Mouse (Mus musculus): Measurements from ENCODE around the gene Plbd2. TPM values are rescaled to one million over a fixed set of nuclear protein-coding genes. Genes with fewer than 3 reads are reported as not detected.

The Plbd2 gene
- polyA plus RNA-seq, 1 experiment = 35.6 TPM

DNA sequence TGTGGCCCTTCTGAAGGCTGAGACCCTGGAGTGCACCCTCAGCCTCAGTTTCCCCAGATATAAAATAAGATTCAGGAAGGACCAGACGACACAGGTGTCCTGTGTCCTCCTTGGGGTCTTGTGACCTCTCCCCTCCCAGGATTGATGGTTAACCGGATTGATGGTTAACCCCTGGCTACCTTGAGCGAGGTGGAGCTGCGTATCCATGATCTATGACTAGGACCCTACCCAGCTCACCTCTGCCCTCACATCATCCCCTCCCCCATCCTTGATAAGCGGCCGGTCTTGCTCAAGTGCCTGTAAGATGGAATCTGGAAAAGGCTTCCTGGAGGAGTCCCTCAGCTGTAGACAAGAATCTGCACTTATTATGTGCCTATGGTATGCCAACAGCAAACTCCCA lies 34.6 kb downstream of the Plbd2 start:
- Histone ChIP-seq H3K27ac (ENCODE audit: insufficient read depth, low read length) (no peak overlapping the region), H3K27me3 (ENCODE audit: control insufficient read depth, insufficient read depth, low read length) (no peaks in the 10 kb centered on the region), H3K4me3 (ENCODE audit: extremely low read depth, insufficient read depth, insufficient read length) (no peak overlapping the region), H3K4me1 (ENCODE audit: control insufficient read depth, insufficient read depth, insufficient read length) (no peaks in the 10 kb centered on the region), H3K36me3 (ENCODE audit: control insufficient read depth, insufficient read depth, low read length) (no peaks in the 10 kb centered on the region)
- TF ChIP-seq CTCF (IDR thresholded peaks at IDR 0.05; ENCODE audit: extremely low read depth, insufficient read depth, insufficient read length, insufficient replicate concordance) = no peak
- no peak for TF ChIP-seq POLR2A (IDR thresholded peaks at IDR 0.05; ENCODE audit: low read depth, low read length)
- WGBS = 89% methylated on average over 6 of the region's 6 CpGs
- DNase-seq (ENCODE audit: low read depth in 1 of 2, low spot score in 2 of 2) = no peak

DNA sequence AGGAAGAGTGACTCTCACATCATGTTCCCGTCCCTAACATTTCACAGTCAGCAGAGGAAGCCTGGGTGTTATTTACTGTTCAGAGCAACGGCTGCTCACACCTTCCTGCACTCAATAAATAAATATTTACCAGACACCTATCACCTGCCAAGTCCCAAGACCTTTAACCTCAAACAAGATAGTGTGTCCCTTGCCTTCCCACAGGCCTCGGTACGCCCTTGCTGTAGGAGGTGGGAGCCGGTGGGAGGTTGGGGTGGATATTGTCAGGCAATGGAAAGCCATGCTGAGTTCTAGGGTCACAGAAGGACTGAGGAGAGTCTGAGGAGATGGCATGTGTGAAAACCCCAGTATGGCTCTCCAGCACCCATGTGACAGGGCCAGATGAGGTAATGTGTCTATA lies 35.1 kb downstream of the Plbd2 start:
- DNase-seq (ENCODE audit: low read depth in 1 of 2, low spot score in 2 of 2) = no peak
- no peaks in the 10 kb centered on the region for H3K36me3 ChIP-seq (ENCODE audit: control insufficient read depth, insufficient read depth, low read length)
- TF ChIP-seq POLR2A (IDR thresholded peaks at IDR 0.05; ENCODE audit: low read depth, low read length) = no peak
- H3K27me3 ChIP-seq (ENCODE audit: control insufficient read depth, insufficient read depth, low read length) = no peaks in the 10 kb centered on the region
- WGBS = 85% methylated on average over 5 of the region's 5 CpGs
- H3K4me1 ChIP-seq (ENCODE audit: control insufficient read depth, insufficient read depth, insufficient read length) = no peaks in the 10 kb centered on the region
- H3K27ac ChIP-seq (ENCODE audit: insufficient read depth, low read length) = no peak overlapping the region
- no peak overlapping the region for H3K4me3 ChIP-seq (ENCODE audit: extremely low read depth, insufficient read depth, insufficient read length)

DNA sequence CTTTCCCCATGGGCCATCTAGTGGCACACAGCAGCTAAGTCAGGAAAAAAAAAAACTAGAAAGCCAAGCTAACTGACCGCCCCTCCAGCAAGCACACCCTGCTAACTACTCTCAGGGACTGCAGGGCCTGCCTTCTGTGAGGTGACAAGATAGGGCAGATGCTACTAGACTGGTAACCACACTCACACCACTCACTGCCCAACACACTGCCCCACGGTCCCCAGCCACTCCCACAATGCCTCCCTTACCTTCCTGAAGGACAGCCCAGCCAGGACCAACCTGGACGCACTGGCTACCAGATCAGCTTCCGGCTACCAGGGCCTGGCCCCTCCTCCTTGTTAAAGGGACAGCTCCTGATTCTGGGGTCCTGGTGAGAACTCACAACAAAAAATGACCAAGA lies 36.4 kb downstream of the Plbd2 start:
- TF ChIP-seq CTCF (IDR thresholded peaks at IDR 0.05; ENCODE audit: extremely low read depth, insufficient read depth, insufficient read length, insufficient replicate concordance) = no peak
- TF ChIP-seq POLR2A (IDR thresholded peaks at IDR 0.05; ENCODE audit: low read depth, low read length) = no peak
- Histone ChIP-seq H3K4me3 (ENCODE audit: extremely low read depth, insufficient read depth, insufficient read length) (no peak overlapping the region), H3K36me3 (ENCODE audit: control insufficient read depth, insufficient read depth, low read length) (no peaks in the 10 kb centered on the region), H3K4me1 (ENCODE audit: control insufficient read depth, insufficient read depth, insufficient read length) (no peaks in the 10 kb centered on the region), H3K27me3 (ENCODE audit: control insufficient read depth, insufficient read depth, low read length) (no peaks in the 10 kb centered on the region), H3K27ac (ENCODE audit: insufficient read depth, low read length) (no peak overlapping the region)
- WGBS = 59% methylated on average over 4 of the region's 4 CpGs
- DNase-seq (ENCODE audit: low read depth in 1 of 2, low spot score in 2 of 2) = no peak

DNA sequence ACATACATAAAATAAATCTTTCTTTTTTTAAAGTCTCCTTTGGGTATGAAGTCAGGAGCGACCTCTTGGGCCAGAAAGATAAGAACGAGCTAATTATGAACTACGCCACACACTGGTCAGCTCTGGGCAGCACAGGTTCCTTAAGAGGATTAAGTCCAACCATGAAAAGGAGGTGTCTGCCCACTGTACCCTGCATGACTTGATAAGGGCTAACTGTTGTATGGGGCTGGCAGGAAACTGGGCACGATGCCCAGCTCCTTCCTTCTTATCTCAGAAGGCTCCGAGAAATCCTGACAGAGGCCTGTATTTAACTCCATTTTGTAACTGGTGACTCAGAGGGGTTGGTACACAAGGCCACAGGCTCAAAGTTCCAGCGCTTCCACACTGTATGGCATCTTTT lies 37.6 kb downstream of the Plbd2 start:
- DNase-seq (ENCODE audit: low read depth in 1 of 2, low spot score in 2 of 2) = no peak
- H3K4me1 ChIP-seq (ENCODE audit: control insufficient read depth, insufficient read depth, insufficient read length) = no peaks in the 10 kb centered on the region

DNA sequence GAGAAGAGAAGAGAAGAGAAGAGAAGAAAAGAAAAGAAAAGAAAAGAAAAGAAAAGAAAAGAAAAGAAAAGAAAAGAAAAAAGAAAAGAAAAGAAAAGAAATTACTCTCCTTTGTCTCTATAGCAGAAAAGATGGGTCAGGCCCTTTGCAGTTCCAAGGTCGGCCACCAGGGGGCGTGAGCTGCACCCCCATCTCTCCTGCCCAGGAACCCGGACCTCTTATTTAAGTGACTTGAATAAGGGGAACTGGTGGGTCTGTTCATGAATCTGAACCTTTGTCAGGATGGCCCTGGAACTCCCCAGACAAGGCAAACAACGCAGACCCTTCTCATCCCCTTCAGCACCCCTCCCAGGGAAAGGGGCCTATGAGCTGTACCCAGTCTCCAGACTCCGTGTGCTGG lies 38.4 kb downstream of the Plbd2 start:
- H3K27me3 ChIP-seq (ENCODE audit: control insufficient read depth, insufficient read depth, low read length) = no peaks in the 10 kb centered on the region
- H3K36me3 ChIP-seq (ENCODE audit: control insufficient read depth, insufficient read depth, low read length) = no peaks in the 10 kb centered on the region
- no peaks in the 10 kb centered on the region for H3K4me1 ChIP-seq (ENCODE audit: control insufficient read depth, insufficient read depth, insufficient read length)
- H3K27ac ChIP-seq (ENCODE audit: insufficient read depth, low read length) = no peak overlapping the region
- 42% methylated on average over 5 of the region's 5 CpGs for WGBS
- no peak overlapping the region for H3K4me3 ChIP-seq (ENCODE audit: extremely low read depth, insufficient read depth, insufficient read length)
- TF ChIP-seq CTCF (IDR thresholded peaks at IDR 0.05; ENCODE audit: extremely low read depth, insufficient read depth, insufficient read length, insufficient replicate concordance) (peak; percentile 76), POLR2A (IDR thresholded peaks at IDR 0.05; ENCODE audit: low read depth, low read length) (no peak)
- peak in 1 of 2 experiments; percentile 26 for DNase-seq (ENCODE audit: low read depth in 1 of 2, low spot score in 2 of 2)

More for the DNA sequence above, 37.6 kb downstream of the Plbd2 start:
- TF ChIP-seq CTCF (IDR thresholded peaks at IDR 0.05; ENCODE audit: extremely low read depth, insufficient read depth, insufficient read length, insufficient replicate concordance) = no peak
- TF ChIP-seq POLR2A (IDR thresholded peaks at IDR 0.05; ENCODE audit: low read depth, low read length) = no peak
- WGBS = 40% methylated on average over 6 of the region's 6 CpGs
- H3K4me3 ChIP-seq (ENCODE audit: extremely low read depth, insufficient read depth, insufficient read length) = no peak overlapping the region
- no peaks in the 10 kb centered on the region for H3K27me3 ChIP-seq (ENCODE audit: control insufficient read depth, insufficient read depth, low read length)
- no peak overlapping the region for H3K27ac ChIP-seq (ENCODE audit: insufficient read depth, low read length)
- no peaks in the 10 kb centered on the region for H3K36me3 ChIP-seq (ENCODE audit: control insufficient read depth, insufficient read depth, low read length)

DNA sequence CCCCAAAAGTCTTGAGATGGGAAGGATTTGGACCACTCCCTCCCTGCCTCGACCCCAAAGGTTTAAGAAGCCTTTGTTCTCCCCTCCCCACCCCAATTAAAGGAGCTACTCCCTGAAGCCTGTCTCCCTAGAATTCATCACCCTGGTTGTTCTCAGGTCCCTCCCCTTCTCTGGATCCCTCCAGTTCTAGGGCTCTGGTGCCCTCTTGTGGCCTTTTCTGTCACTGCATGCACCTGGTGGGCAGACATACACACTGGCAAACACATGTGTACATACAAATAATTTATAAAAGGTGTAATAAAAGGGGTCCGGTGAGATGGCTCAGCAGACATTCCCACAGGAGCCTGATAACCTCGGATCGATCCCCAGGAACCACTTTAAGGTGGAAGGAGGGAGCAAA lies 39.1 kb downstream of the Plbd2 start:
- WGBS = 84% methylated on average over 4 of the region's 4 CpGs
- H3K27me3 ChIP-seq (ENCODE audit: control insufficient read depth, insufficient read depth, low read length) = no peaks in the 10 kb centered on the region
- no peak for TF ChIP-seq CTCF (IDR thresholded peaks at IDR 0.05; ENCODE audit: extremely low read depth, insufficient read depth, insufficient read length, insufficient replicate concordance)
- no peak for TF ChIP-seq POLR2A (IDR thresholded peaks at IDR 0.05; ENCODE audit: low read depth, low read length)

DNA sequence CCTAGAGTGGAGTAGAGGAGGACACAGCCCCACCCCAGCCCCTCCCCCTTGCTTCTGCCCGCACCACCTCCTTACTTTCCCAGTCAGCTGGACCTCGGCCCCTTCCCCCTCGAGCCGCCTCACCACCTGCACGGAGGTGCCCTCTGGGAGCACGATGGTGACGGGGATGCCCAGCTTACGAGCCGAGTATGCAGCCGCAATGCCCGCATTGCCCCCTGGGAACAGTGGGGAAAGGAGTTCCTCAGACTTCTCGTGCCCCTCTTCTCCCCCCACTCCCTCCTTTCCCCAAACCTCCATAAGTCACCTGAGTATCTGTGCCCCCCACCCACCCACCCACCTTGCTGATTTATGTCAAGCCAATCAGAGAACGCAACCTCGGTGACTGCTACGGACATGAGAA lies 41.5 kb downstream of the Plbd2 start:
- no peak overlapping the region for H3K27ac ChIP-seq (ENCODE audit: insufficient read depth, low read length)
- no peak overlapping the region for H3K4me3 ChIP-seq (ENCODE audit: extremely low read depth, insufficient read depth, insufficient read length)
- no peak for DNase-seq (ENCODE audit: low read depth in 1 of 2, low spot score in 2 of 2)
- H3K27me3 ChIP-seq (ENCODE audit: control insufficient read depth, insufficient read depth, low read length) = no peaks in the 10 kb centered on the region
- no peaks in the 10 kb centered on the region for H3K36me3 ChIP-seq (ENCODE audit: control insufficient read depth, insufficient read depth, low read length)
- H3K4me1 ChIP-seq (ENCODE audit: control insufficient read depth, insufficient read depth, insufficient read length) = no peaks in the 10 kb centered on the region
- TF ChIP-seq POLR2A (IDR thresholded peaks at IDR 0.05; ENCODE audit: low read depth, low read length) = no peak
- TF ChIP-seq CTCF (IDR thresholded peaks at IDR 0.05; ENCODE audit: extremely low read depth, insufficient read depth, insufficient read length, insufficient replicate concordance) = no peak
- WGBS = 78% methylated on average over 15 of the region's 15 CpGs

More for the DNA sequence above, 39.1 kb downstream of the Plbd2 start:
- no peak overlapping the region for H3K4me3 ChIP-seq (ENCODE audit: extremely low read depth, insufficient read depth, insufficient read length)
- no peaks in the 10 kb centered on the region for H3K4me1 ChIP-seq (ENCODE audit: control insufficient read depth, insufficient read depth, insufficient read length)
- no peaks in the 10 kb centered on the region for H3K36me3 ChIP-seq (ENCODE audit: control insufficient read depth, insufficient read depth, low read length)
- H3K27ac ChIP-seq (ENCODE audit: insufficient read depth, low read length) = no peak overlapping the region
- DNase-seq (ENCODE audit: low read depth in 1 of 2, low spot score in 2 of 2) = no peak
